Mouse (Mus musculus) midbrain, embryonic 10.5 days (tissue): Measurements from ENCODE around the gene Rec114. TPM values are rescaled to one million over a fixed set of nuclear protein-coding genes. Genes with fewer than 3 reads are reported as not detected.

Source experiments
- DNase-seq: peaks from one replicate; pipeline ENCODE4 v3.0.0-alpha.2; 2017; ENCODE audit warnings: low spot score
- H3K27ac ChIP-seq: fragments of 300-500 bp; sonication (generic); replicated peaks from 2 replicates; pipeline ENCODE4 v1.5.1; 2016; ENCODE audit warnings: mild to moderate bottlenecking
- H3K27me3 ChIP-seq: fragments of 300-500 bp; sonication (generic); 2 replicates; pipeline ENCODE4 v1.6.1; 2016; ENCODE audit warnings: low read depth, mild to moderate bottlenecking; ENCODE audit not compliant: poor library complexity, severe bottlenecking
- H3K36me3 ChIP-seq: fragments of 300-500 bp; sonication (generic); 2 replicates; pipeline ENCODE4 v1.6.1; 2016; ENCODE audit warnings: mild to moderate bottlenecking, moderate library complexity
- H3K4me1 ChIP-seq: fragments of 300-500 bp; sonication (generic); 2 replicates; pipeline ENCODE4 v1.6.1; 2016
- H3K4me3 ChIP-seq: fragments of 300-500 bp; sonication (generic); 2 replicates; pipeline ENCODE4 v1.5.1; 2016; ENCODE audit warnings: mild to moderate bottlenecking, moderate library complexity
- H3K9me3 ChIP-seq: fragments of 300-500 bp; sonication (generic); replicated peaks from 2 replicates; pipeline ENCODE4 v1.6.1; 2016; ENCODE audit warnings: mild to moderate bottlenecking
- WGBS: fragments of 180-500 bp; shearing (Covaris S2); methylation state at CpG from one replicate; pipeline ENCODE4 v1.1.7; 2016; 5-methylcytosine and 5-hydroxymethylcytosine counted together
- polyA plus RNA-seq: library from polyadenylated mRNA; unstranded; fragments of >200 nt; fragmentation: Nextera tagmentation; extraction: Ambion mirVana; gene quantifications from 2 replicates; pipeline ENCODE4 v1.2.1, GENCODE M21; 2016

The Rec114 gene
- polyA plus RNA-seq, 1 experiment from 2014 or later = 1.3 TPM

DNA sequence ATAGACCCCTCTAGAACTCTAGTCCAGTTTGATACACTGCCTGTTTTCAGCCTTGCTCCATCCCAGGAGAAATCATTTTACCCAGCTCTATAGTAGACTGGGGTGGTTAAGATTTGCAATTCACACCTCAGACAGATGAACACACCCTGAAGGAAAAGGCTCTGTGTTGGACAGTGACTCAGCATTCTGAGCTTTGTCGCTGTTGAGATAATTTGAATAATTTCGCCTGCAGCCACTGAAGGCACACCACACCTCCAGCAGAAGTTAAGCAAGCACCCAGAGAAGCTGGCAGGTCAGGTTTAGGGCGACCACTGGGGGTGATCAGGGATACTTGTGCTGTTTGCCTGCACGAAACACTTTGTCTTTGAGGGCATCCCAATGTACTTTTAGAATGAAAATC, 4.4 kb upstream of the Rec114 start:
- 66% methylated on average over 4 of the region's 4 CpGs for WGBS
- Histone ChIP-seq H3K36me3 (no peaks in the 10 kb centered on the region), H3K27me3 (no peaks in the 10 kb centered on the region), H3K27ac (no peak overlapping the region), H3K4me3 (no peak overlapping the region), H3K9me3 (no peaks in the 10 kb centered on the region), H3K4me1 (peaks cover 3% of the 10 kb centered on the region; the same call in 1 of the 2 replicates)
- no peak for DNase-seq

DNA sequence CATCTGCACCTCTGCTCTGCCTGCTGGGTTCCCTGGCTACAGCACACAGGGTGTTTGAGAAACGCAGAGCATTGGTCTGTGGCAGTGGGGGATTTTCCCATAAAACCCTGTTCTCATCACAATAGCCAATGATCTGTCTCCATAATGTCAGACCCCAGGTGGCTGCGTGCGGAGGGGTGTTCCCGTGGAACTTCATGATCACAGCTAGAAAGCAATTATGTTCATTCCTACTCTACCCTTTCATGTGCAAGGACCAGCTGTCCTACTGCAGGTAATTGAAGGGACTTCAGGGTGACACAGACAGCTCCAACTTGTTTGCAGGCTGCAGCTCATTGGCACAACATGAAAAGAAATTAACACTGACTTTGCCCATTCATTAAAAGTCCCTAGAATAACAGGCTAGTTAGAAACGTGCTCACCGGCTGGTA, 3.6 kb upstream of the Rec114 start:
- no peak overlapping the region for H3K27ac ChIP-seq
- H3K27me3 ChIP-seq = no peaks in the 10 kb centered on the region
- no peak overlapping the region for H3K4me3 ChIP-seq
- no peak for DNase-seq
- H3K4me1 ChIP-seq = peaks cover 3% of the 10 kb centered on the region; the same call in 1 of the 2 replicates
- H3K36me3 ChIP-seq = no peaks in the 10 kb centered on the region
- WGBS = 62% methylated on average over 6 of the region's 6 CpGs
- H3K9me3 ChIP-seq = no peaks in the 10 kb centered on the region

DNA sequence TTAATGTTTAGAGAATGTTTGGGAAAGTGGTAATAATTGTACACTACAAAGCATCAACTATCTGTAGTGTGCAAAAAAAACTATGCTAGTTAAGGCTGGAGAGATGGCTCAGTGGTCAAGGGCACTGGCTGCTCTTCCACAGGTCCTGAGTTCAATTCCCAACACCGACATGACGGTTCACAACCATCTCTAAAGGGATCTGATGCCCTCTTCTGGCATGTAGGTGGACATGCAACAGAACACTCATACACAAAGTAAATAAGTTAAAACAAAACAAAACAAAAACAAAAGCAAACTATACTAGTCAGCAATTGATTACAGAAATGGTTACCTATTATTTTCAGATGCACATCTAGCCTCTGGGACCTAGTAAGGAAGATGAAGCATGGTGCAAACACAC, 1.1 kb downstream of the Rec114 start:
- Histone ChIP-seq H3K27me3 (no peaks in the 10 kb centered on the region), H3K36me3 (no peaks in the 10 kb centered on the region), H3K4me3 (no peak overlapping the region), H3K9me3 (no peaks in the 10 kb centered on the region), H3K4me1 (peaks cover 3% of the 10 kb centered on the region; the same call in 1 of the 2 replicates), H3K27ac (no peak overlapping the region)
- no peak for DNase-seq
- WGBS = 90% methylated on average over 2 of the region's 2 CpGs

DNA sequence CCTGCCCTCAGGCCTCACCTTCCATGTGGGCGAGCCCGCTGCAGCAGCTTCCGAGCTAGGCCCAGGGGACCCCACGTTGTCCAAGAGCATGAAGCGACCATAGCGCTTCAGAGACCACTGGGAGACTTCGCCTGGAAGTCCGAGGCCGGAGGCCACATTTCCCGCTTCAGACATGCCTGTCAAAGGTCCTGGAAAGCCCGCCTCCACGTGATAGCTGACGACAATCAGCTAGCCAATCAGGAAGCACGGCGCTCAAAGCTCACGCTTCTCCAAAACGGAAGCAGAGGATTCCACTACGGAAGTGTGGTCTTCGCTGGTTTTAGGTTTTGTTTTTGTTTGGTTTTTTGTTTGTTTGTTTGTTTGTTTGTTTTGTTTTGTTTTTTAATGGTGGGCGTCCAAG, 2.4 kb downstream of the Rec114 start:
- no peaks in the 10 kb centered on the region for H3K36me3 ChIP-seq
- no peak overlapping the region for H3K4me3 ChIP-seq
- no peaks in the 10 kb centered on the region for H3K9me3 ChIP-seq
- no peaks in the 10 kb centered on the region for H3K4me1 ChIP-seq
- WGBS = 87% methylated on average over 20 of the region's 20 CpGs
- no peaks in the 10 kb centered on the region for H3K27me3 ChIP-seq
- DNase-seq = no peak
- H3K27ac ChIP-seq = no peak overlapping the region

DNA sequence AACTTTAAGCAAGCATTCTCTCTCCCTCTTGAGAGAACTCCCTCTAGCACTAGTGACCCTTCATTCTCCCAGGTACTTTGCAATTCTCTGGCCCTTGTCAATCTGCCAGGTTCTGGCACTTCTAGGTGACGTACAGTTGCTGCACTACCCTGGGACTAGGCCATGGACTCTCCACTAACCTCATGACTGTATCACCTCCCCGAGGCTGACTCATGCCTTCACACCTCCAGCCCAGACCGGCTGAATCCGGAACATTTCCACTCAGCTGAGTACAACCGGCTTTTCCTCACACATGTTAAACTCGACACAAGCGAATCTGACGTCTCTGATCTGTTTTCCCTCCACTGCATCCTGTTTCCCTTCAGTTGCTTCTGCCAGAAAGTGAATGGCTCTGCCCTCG, 4.0 kb downstream of the Rec114 start:
- Histone ChIP-seq H3K27me3 (no peaks in the 10 kb centered on the region), H3K9me3 (no peaks in the 10 kb centered on the region), H3K36me3 (no peaks in the 10 kb centered on the region), H3K27ac (no peak overlapping the region), H3K4me3 (no peak overlapping the region), H3K4me1 (no peaks in the 10 kb centered on the region)
- DNase-seq = no peak
- WGBS = 84% methylated on average over 9 of the region's 9 CpGs

DNA sequence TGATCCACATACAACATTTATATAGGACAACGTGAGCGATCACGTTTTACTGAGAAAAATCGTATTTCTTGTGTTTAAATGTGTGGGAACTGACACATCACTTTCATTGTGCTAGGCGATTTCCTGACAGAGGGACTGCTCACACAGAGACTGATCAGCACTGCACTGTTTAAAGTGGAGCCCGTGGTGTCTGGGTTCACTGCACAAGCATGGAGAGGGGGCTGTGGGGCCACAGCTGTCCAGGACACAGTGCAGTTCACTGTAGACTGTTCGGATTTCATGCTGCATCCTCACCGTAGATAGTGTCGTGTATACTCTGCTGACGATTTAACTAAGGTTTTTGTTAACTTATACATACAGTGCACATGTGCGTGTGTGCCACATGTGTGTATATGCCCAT, 20.6 kb downstream of the Rec114 start:
- 84% methylated on average over 11 of the region's 11 CpGs for WGBS
- no peak for DNase-seq
- no peak overlapping the region for H3K4me3 ChIP-seq
- no peaks in the 10 kb centered on the region for H3K9me3 ChIP-seq
- peaks cover 13% of the 10 kb centered on the region for H3K4me1 ChIP-seq
- H3K27me3 ChIP-seq = peaks cover 3% of the 10 kb centered on the region; the same call in 1 of the 2 replicates
- H3K27ac ChIP-seq = no peak overlapping the region
- no peaks in the 10 kb centered on the region for H3K36me3 ChIP-seq

DNA sequence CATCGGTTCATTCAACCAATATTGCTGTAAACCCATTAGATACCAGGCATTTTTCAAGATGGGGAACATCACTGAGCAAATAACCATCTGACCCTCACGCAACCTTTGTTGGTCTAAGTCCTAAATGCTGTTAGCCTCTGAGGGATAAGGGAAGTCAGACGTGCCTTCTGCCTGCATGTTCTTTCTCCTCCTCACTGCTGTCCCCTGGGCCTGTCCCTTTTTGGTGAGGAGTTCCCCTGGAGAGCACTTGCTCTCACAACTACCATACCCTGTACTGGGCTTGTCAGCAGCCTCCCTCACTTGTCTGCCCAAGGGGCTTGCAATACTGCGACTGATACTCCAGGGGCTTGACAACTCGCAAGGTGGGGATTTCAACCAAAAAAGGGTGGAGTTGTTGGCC, 21.6 kb downstream of the Rec114 start:
- H3K36me3 ChIP-seq = no peaks in the 10 kb centered on the region
- H3K9me3 ChIP-seq = no peaks in the 10 kb centered on the region
- H3K4me1 ChIP-seq = peaks cover 13% of the 10 kb centered on the region
- peaks cover 3% of the 10 kb centered on the region; the same call in 1 of the 2 replicates for H3K27me3 ChIP-seq
- H3K4me3 ChIP-seq = no peak overlapping the region
- WGBS = 77% methylated on average over 5 of the region's 5 CpGs
- no peak for DNase-seq
- H3K27ac ChIP-seq = no peak overlapping the region

DNA sequence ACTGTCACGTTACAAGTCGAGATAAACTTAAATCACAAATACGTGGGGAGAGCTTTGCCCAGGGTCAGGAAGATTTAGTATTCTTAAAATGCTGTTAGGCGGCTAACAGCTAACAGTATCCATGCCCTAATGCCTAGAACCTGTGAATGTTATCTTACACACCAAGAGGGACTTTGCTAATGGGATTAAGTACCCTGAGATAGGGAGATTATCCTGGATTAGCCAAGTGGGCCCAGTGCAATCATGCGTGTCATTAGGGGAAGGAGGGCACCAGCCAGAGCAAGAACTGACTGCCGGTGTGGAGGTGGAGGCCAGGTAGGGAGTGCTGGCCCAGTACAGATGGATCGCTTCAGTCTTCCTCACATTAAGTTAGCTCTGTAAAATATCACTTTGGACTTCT, 22.7 kb downstream of the Rec114 start:
- H3K27me3 ChIP-seq = peaks cover 3% of the 10 kb centered on the region; the same call in 1 of the 2 replicates
- no peak for DNase-seq
- H3K27ac ChIP-seq = no peak overlapping the region
- WGBS = 40% methylated on average over 7 of the region's 7 CpGs
- no peak overlapping the region for H3K4me3 ChIP-seq
- no peaks in the 10 kb centered on the region for H3K36me3 ChIP-seq
- H3K9me3 ChIP-seq = no peaks in the 10 kb centered on the region
- H3K4me1 ChIP-seq = peaks cover 13% of the 10 kb centered on the region

DNA sequence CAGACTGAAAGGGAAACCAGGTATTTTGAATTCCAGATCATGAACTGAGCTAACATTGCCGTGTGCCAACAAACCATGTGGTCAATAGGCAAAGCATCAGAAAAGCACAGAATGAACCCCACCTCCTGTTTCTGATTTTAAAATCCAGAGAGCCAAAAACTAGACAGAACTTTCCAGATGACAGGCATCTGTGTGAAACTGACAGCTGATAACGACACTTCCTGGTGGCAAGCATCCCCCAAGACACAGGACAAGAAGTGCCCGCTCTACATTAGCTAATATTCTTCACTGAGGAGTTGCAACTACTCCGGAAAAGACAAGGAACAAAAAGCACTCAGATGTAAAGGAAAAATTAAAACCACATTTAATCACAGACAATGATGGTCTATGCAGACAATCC, 23.6 kb downstream of the Rec114 start:
- no peak overlapping the region for H3K4me3 ChIP-seq
- 78% methylated on average over 4 of the region's 4 CpGs for WGBS
- H3K27me3 ChIP-seq = peaks cover 3% of the 10 kb centered on the region; the same call in 1 of the 2 replicates
- DNase-seq = no peak
- H3K4me1 ChIP-seq = peaks cover 13% of the 10 kb centered on the region
- no peaks in the 10 kb centered on the region for H3K9me3 ChIP-seq
- no peak overlapping the region for H3K27ac ChIP-seq
- no peaks in the 10 kb centered on the region for H3K36me3 ChIP-seq

DNA sequence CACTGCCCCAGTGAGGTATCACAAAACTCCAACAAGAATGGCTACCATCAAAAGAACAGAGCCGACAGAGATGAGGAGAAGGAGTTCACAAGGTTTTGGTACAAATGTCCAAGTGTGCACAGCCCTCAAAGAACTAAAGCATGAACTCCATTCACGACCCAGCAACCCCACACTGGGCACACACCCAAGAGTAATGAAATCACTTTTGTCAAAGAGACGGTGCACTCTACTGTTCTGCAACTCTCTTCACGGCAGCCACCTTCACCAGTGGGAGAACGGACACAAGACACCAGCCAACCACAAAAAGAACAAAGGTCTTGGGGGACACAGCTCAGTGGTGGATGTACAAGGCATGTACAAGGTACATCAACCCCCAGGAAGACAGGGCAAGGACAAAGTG, 24.3 kb downstream of the Rec114 start:
- Histone ChIP-seq H3K4me1 (peaks cover 13% of the 10 kb centered on the region), H3K9me3 (no peaks in the 10 kb centered on the region), H3K27ac (no peak overlapping the region), H3K27me3 (peaks cover 3% of the 10 kb centered on the region; the same call in 1 of the 2 replicates), H3K36me3 (no peaks in the 10 kb centered on the region), H3K4me3 (no peak overlapping the region)
- DNase-seq = no peak
- 86% methylated on average over 5 of the region's 5 CpGs for WGBS

DNA sequence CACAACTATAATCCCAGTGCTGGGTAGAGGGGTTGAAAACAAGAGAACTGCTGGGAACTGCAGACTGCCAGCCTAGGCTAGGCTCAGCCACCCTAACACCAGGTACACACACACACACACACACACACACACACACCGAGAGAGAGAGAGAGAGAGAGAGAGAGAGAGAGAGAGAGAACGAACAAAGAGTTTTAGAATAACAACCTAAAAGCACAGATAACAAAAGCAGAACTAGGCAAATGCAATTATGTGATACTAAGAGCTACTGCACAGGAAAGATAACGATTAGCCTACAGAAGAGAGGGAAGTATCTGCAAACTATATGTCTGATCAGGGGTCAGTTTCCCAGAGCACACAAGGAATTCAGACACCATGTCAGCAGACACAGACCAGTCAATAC, 24.8 kb downstream of the Rec114 start:
- WGBS = 87% methylated on average over 3 of the region's 3 CpGs
- H3K27ac ChIP-seq = no peak overlapping the region
- H3K4me3 ChIP-seq = no peak overlapping the region
- H3K4me1 ChIP-seq = peaks cover 13% of the 10 kb centered on the region
- H3K27me3 ChIP-seq = peaks cover 3% of the 10 kb centered on the region; the same call in 1 of the 2 replicates
- no peak for DNase-seq
- no peaks in the 10 kb centered on the region for H3K36me3 ChIP-seq
- H3K9me3 ChIP-seq = no peaks in the 10 kb centered on the region

DNA sequence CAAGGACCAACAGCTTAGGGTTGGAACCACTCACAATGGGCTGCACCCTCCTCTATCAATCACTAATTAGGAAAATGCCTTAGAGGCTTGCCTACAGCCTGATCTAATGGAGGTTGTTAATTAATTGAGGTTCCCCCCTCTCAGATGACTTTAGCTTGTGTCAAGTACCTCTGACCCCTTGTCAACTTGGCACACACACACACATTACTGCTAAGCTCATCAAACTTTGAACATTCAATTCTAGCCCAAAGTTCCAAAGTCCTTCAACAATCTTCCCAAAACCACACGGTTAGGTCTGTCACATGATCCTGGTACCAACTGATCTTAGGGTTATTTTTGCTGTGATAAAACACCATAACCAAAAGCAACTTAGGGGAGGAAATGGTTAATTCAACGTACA, 26.9 kb downstream of the Rec114 start:
- H3K4me1 ChIP-seq = peaks cover 4% of the 10 kb centered on the region
- H3K36me3 ChIP-seq = no peaks in the 10 kb centered on the region
- no peaks in the 10 kb centered on the region; the same call in 1 of the 2 replicates for H3K27me3 ChIP-seq
- WGBS = 75% methylated on average over 2 of the region's 2 CpGs
- H3K9me3 ChIP-seq = no peaks in the 10 kb centered on the region
- no peak overlapping the region for H3K27ac ChIP-seq
- DNase-seq = no peak
- H3K4me3 ChIP-seq = no peak overlapping the region

DNA sequence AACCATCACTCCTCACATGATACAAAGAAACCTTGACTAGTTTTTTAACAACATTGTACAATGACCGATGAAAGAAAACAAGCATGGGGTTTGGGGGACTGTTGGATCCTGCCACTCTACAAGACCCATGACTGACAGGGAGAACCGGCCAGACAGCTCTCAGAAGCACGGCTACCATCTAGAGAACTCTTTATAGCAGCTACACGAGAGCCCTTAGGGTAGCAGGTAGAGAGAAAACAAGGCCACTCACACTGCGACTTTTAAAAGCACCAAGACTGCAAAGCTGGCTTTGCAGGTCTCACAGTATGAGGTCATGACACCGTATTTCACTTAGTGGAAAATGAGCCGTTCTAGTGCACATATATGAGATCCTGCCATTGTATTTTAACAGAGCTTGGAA, 33.1 kb downstream of the Rec114 start:
- Histone ChIP-seq H3K27me3 (no peaks in the 10 kb centered on the region), H3K4me1 (peaks cover 6% of the 10 kb centered on the region), H3K27ac (no peak overlapping the region), H3K4me3 (no peak overlapping the region), H3K36me3 (no peaks in the 10 kb centered on the region), H3K9me3 (no peaks in the 10 kb centered on the region)
- 82% methylated on average over 7 of the region's 7 CpGs for WGBS
- no peak for DNase-seq

DNA sequence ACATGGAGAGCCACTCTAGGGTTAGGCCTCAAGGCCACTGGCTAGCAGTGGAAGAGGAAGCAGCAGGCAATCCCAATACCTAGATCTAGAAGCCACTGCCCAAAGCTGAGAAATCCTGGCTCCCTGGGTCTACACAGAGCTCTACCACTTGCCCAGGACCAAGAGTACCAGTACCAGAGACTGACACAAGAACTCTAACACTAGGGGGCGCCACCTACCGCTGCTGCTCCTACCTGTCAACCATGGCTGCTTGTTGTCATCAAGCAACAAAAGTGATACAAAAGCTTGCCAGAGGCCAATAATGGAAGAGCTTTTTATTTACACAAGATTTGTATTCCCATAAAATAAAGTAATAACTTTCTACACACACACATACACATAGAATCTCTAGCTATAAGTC, 33.8 kb downstream of the Rec114 start:
- 10% methylated on average over 2 of the region's 2 CpGs for WGBS
- Histone ChIP-seq H3K27me3 (no peaks in the 10 kb centered on the region), H3K27ac (no peak overlapping the region), H3K36me3 (no peaks in the 10 kb centered on the region), H3K4me1 (peaks cover 6% of the 10 kb centered on the region), H3K4me3 (no peak overlapping the region), H3K9me3 (no peaks in the 10 kb centered on the region)
- peak; percentile 64 for DNase-seq
